Mouse (Mus musculus) right cerebral cortex, postnatal 14 days (tissue): ENCODE results near the gene H2-Ab1.

Source experiments
- DNase-seq: peaks from one replicate; pipeline ENCODE4 v3.0.0; 2022

H2-Ab1 gene

DNA sequence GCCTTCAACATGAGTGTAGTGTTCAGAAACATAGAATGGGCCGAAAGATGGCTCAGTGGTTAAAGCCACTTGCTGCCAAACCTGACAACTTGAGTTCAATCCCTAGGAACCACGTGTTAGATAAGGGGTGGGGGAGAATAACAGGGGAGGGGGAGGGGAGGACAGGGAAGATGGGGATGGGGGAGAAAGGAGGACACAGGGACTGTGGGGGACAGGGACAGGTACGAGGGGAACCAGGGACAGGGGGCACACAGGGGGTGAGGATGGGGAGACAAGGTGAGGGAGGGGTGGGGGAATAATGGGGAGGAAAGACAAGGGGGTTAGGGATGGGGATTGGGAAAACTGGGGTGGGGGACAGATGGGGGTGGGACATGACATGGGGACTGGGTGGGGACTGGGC is 17.1 kb upstream of the H2-Ab1 start:
- DNase-seq, result no peak

DNA sequence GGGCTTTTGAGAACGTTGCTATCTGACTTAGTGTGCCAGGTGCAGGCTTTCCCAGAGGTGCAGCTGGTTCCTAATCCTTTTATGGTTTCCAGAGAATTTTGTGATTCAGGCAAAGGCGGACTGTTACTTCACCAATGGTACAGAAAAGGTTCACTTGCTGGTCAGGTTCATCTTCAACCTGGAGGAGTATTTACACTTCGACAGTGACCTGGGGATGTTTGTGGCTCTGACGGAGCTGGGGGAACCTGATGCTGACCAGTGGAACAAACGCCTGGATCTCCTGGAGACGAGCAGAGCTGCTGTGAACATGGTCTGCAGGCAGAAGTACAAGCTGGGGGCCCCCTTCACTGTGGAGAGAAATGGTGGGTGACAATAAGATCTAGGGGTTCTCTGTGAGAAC is 16.6 kb upstream of the H2-Ab1 start:
- no peak for DNase-seq

DNA sequence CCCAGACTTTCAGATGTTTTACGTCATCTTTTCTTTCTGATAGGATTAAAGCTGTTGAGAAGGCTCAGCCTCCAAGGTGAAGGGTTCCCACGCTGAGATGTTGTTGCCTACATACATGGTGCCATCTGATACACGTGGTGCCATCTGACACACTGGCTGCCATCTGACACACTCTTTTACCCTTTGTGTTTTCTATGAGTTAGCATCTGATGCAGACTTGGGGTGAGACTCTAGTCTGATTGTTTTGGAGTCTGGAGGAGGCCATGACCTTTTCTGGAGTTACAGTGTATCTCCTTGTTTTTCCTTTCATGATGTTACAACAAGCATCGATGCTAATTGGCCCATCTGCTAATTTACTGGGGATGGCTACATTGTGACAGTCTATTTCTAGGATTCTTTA is 12.8 kb upstream of the H2-Ab1 start:
- DNase-seq, result no peak

DNA sequence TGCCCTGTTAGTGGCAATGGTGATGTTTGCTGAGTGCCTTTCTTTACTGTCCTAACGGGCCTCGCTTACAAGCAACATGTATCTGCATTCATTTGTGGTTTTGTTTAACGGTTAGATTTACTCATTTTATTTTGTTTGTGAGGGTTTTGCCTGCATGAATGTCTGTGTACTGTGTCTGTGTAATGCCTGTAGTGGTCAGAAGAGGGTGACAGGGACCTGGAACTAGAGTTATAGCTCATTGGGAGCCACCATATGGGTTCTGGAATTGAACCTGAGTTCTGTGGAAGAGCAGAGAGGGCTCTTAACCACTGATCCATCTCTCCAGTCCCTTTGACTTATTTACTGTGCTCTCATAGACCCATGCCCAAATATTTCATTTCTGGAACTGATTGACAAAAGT is 10.4 kb upstream of the H2-Ab1 start:
- no peak for DNase-seq

DNA sequence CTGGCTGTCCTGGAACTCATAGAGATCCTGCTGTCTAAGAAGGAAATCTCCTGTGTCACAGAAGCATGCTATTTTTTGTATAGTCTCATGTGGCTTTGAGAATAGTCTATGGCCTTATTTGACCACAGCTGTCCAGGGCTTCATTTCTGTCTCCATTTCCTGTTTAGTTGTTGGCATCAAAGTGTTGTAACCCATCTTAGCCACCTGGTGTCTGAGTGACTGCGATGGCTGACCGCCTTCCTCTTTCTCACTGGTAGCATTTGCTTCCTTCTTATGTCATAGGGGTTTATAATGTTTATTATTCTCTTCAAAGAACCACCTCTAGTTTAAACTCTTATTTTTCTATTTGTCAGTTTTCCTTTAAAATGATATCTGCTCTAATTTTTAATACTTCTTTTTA is 8.7 kb upstream of the H2-Ab1 start:
- no peak for DNase-seq

DNA sequence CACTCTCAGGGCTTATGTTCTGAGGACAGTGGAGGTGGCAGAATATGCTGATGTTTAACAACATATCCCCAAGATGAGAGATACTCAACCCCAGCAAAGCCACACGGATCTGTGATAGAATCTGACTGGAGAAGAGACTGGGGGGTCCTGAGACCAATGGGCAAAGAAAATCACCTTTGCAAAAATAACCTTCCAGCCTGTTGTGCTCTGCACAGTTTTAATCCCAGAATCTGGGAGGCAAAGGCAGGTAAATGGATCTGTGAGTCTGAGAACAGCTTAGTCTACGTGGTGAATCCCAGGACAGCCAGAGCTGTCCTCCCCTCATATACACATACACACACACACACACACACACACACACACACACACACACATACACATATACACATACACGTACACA is 8.1 kb upstream of the H2-Ab1 start:
- no peak for DNase-seq

DNA sequence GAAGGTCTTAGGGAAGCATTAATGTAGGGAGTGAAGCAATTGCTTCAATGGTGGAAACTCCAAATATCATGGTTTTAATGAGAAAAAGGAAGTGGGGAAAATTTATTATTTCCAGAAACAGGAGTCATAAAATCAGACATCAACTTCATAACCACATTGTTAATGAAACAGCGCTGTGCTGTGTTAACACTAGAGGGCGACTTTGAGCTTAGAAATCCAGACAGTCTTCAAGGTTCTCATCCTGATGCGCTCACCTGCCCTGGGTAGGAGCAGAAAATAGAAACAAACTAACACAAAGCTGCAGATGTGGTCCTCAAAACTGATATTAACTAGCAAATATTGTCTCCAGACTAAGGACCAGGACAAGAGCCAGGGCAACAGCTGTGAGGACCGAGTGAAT is 7.6 kb upstream of the H2-Ab1 start:
- DNase-seq, result no peak

DNA sequence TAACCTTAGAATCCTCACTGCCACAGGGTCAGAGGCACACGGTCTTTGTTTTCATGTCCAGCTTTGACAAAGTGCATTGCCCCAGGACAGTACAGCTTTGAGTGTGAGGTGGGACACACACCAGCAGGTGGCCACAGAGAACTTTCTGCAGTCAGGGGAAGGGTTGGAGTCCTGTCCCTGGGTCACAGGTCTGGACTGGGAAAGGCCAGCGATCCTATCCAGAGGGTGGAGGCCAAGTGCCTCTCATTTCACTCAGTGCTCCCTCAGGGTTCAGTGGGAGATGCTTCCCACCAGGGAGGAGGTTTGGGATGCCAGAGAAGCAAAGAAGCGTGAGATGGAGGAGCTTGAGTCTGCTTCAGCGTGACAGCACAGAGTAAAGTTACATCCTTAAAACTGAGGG is 5.8 kb upstream of the H2-Ab1 start:
- no peak for DNase-seq

DNA sequence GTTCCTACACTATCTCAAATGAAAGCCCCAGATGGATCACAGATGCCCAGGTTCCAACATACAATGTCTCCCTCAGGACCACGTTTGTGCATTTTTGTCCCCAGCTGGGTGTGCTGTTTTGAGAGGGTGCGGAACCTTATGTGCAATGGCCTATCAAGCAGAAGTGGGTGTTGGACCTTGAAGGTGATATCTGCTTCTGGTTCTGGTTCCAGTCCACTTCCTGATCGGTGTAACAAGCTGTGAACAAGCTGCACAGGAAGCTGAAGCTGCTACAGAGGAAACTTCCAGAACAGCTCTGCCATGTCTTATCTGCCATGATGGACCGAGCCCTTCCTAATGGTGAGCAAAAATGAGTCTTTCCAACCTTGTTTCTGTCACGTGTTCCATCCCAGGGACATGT is 988 bp upstream of the H2-Ab1 start:
- no peak for DNase-seq

DNA sequence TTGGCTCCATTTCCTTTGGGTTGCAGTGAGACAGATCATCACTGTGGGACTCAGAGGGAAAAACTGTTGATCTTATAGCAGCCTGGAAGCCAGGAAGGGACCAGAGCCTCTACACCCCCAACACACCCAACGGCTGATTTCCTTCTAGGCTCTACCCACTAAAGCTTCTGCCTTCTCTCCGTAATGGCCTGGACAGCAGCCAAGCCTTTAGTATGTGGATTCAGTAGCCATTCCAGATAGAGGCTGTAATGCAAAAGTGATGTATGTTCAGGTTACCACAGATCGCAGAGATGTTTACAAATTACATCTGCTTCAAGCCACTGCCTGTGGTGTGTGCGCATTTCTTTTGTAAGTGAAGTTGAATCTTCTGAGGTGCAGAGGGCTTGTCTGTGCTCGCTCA is 3.1 kb downstream of the H2-Ab1 start:
- DNase-seq, result no peak

DNA sequence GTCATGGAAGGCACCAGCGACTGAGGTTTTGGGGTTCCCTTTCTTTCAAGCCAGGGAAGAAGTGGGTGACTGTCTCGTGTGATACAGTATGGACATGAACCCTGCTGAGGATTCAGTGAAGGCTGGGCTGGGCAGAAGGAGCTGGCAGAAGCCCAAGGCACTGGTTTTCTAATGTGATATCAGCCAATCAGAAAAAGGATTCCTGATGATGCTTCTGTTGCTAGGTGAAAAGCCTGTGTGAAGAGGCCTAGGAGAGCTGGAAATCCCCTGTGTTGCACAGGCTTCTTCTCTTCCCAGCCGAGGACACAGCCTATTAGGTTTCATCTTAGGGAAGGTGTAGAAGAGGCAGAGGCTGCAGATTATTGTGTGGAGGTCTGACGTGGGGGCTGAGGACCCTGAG is 4.0 kb downstream of the H2-Ab1 start:
- peak; percentile 74 for DNase-seq

DNA sequence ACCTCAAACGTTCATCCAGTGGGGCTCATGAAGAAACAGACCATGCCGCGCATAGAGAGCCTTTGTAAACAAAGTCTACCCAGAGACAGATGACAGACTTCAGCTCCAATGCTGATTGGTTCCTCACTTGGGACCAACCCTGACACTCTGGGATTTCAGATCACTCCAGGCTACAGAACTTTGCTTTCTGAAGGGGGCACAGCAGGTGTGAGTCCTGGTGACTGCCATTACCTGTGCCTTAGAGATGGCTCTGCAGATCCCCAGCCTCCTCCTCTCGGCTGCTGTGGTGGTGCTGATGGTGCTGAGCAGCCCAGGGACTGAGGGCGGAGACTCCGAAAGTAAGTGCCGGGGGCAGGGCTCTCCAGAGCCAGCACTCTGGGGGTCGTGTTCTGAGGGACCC is 5.6 kb downstream of the H2-Ab1 start:
- DNase-seq, result peak; percentile 40

DNA sequence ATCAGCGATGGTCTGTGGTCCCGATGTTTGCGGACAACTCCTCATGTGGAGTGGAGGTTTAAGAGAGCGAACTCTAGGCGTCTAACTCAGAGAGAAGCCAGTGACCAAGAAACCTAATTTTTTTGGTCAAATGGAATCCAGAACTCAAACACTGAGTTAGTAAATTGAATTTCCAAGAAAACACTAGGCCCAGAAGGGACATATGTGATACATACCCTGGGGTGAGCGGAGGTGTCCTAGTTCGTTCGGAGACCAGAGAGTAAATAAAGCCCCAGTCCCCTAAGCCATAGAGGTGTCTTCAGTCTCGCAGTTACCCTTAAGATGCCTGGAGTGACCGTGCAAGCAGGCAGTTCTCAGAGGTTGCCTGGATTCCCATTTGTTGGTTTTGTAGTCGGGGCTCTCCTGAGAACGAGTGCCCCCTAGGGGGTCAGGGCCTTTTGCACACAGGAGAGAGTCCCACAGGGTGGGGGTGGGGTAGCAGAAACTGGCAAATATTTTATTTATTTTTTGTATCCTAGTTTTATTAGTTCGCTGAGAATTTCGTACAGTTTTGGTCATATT is 6.4 kb downstream of the H2-Ab1 start:
- DNase-seq, result no peak

DNA sequence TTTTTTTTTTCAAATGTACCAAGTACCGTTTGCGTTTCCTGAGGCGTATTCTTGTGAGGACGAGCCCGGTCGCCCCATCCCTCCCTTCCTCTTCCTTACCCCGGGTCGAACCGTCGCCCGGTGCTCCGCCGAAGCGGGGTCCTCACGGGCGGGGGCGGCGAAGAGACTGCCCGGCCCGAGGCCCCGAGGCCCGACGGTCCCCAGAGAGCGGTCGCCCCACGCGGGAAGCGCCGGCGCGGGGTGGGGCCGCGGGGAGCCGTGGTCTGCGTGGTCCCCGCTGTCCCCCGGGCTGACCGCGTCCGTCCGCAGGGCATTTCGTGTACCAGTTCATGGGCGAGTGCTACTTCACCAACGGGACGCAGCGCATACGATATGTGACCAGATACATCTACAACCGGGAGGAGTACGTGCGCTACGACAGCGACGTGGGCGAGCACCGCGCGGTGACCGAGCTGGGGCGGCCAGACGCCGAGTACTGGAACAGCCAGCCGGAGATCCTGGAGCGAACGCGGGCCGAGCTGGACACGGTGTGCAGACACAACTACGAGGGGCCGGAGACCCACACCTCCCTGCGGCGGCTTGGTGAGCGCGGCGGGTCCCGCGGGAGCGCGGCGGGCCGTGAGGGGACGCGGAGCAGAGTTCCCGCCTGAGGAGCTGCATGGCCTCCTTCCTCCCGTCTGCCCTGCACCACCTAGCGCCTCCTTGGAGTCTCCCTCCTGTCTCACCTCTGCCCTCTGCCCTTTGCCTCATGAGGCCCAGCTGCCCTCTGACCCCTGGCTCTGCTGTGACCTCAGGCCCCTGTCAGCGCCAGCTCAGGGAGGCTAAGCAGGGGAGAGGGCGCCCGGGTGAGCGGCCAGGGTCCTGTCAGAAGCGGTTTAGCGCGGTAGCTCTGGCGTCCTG is 7.2 kb downstream of the H2-Ab1 start:
- no peak for DNase-seq

DNA sequence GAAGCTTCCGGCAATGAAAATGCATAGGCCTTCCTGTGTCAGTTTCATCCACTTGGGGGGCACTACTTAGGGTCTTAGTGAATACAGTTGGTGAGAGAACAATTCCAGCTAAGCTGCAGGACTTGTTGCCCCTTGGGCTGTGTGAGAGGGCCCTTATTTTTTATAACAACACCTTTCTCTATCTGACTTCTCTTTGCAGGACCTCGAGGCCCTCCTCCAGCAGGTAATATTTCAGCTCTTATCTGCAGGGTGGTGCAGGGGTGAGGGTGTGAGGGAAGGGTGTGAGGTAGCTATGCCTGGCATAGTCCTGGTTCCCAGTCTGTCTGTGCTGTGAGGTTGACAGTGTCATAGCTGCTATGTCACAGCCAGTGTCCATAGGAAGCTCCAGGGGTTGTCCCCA is 10.8 kb downstream of the H2-Ab1 start:
- no peak for DNase-seq

DNA sequence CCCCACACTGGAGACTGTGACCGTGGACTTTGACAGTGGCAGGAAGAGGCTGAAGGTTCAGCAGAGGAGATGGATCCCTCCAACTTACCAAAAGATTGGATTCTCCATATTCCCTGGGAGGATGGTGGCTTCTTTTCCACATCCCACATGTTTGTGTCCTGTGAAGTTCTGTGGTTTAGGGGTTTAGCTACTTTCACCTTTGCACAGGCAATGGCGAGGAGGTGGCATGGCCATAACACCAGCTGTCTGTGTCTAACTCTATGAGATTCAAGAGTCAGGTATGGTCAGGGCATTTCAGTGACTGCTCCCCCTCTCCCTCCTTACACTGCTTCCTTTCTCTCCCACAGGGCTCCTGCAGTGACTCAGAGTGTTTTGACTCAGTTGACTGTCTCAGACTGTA is 11.3 kb downstream of the H2-Ab1 start:
- DNase-seq, result no peak

DNA sequence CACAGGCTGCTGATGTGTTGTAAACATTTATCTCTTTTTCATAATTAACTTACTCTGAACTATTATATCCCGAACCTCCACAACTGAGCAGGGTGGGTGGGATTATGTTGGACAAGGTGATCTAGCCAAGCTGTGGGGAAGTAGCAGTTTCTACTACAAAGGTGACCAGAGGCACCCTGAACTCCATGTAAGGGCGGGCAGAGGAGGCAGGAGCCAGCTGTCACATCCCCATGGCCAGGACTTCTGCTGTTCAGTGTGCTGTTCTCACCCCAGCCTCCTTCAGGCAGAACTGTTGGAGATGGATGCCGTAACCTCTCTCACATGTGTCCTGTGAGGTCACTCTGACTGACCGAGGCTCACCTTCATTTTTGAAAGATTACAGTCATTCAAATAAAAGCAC is 12.3 kb downstream of the H2-Ab1 start:
- DNase-seq, result no peak

DNA sequence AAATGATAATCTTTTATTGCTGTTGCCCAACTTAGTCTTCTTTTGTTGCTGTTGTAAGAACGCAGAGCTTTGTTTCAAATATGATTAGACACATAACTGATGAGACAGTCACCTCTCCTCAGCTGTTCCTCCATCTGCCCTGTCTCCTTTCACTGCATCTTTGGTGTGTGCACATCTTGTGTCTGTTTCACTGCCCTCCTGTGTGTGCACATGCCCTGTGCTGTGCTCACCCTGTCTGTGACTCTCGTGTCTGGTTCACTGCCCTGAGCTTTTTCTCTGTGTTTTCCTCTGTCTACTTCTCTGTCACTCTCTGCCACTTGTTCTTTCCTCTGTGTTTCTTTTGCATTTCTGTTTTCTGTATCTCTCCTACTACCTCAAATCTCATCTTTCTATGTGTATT is 12.7 kb downstream of the H2-Ab1 start:
- no peak for DNase-seq

DNA sequence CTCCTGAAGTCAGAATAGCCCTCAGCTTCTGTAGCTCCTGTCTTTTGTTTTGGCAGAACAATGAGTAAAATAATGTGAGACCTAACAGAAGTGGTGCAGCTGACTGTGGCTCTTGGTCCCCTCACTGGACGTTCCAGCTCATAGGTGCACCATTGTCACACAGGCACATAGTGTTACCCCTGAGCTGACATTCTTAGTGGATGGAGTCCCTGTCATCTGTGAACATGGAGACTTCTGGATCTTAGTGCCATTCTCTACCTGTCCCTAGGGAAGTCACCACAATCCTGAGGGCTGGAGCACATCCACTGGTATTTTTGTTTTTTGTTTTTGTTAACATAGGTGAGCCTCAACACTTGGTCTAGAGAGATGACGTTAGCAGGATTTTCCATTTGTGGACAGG is 13.5 kb downstream of the H2-Ab1 start:
- no peak for DNase-seq

DNA sequence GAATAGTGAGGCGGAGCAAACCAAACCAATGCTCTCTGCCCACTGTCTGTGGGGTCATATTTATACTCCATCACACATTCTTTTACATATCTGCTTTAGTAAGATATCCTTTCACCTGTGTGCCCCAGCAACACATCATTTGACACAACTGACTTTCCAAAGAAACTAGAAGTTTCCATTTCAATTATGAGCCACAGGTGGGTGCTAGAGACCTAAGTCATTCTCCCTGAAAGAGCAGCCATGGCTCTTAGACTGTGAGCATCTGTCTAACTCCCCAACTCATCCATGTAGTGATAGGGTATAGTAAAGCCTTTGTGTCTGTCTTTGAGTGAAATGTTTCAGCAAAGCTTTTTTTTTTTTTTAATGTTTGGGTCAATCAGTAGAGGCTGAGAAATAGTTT is 14.6 kb downstream of the H2-Ab1 start:
- no peak for DNase-seq

DNA sequence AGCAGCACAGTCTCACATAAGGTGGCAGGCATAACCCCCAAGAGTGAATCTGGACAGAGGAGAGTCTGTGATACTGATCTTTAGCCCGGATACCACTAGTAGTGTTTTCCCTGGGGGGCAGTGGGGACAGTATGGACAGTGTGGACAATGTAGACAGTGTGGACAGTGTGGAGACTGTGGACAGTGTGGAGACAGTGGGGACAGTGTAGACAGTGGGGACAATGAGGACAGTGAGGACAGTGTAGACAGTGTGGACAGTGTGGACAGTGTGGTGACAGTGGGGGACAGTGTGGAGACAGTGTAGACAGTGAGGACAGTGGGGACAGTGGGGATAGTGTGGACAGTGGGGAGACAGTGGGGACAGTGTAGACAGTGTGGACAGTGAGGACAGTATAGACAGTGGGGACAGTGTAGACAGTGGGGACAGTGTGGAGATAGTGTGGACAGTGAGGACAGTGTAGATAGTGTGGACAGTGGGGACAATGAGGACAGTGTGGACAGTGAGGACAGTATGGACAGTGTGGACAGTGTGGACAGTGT is 23.1 kb downstream of the H2-Ab1 start:
- no peak for DNase-seq

DNA sequence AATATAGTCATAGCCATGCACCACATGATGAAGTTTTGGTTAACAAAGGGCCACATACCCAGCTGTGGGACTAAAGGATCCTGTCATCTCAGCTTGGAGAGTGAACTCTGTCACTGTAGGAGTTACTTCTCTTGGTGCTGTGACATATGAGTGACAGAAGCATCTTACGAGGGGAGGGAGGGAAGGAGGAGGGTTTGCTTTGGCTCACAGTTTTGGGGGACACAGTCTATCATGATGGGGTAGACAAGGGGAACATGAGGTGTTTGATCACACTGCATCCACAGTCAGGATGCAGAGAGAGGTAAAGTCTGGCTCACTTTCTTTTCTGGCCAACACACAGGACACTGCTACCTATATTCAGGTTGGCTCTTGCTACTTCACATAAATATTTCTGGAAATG is 24.3 kb downstream of the H2-Ab1 start:
- no peak for DNase-seq

DNA sequence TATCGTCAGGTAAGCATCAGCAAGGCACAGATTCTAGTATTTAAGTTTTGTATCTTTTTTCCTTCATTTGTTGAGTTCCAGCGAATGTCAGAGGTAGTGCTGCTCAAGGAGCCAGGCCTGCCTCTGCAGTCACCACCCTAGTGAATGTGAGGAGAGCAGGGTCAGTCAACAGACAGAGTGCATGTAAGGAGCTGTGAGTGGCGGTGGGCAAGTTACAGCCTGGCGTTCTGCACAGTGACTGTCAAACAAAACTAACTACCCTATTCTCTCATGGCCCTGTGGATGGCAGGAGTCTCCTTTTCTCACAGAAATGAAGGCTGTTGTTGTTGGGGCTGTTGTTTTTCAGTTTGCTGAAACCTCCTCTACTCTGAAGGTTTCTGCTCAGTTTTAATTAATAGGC is 27.9 kb downstream of the H2-Ab1 start:
- DNase-seq, result no peak

DNA sequence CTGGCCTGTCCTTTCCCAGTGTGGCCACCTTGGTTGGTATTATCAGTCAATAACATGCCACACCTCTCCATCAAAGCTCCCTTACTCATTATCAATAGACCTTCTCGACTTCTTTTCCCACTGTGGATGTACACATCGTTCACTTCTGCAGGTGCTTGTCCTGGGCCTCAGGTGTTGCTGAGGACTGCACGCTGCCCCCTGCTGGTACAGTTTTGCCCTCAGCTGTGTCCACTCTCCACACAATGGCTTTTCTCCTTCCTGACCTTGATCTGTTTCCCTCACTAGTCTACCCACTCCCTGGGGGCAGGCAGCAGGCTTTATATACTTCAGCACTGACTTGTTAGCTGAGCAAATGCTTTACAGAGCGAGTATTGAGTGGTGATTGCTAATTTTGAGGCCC is 28.4 kb downstream of the H2-Ab1 start:
- no peak for DNase-seq

DNA sequence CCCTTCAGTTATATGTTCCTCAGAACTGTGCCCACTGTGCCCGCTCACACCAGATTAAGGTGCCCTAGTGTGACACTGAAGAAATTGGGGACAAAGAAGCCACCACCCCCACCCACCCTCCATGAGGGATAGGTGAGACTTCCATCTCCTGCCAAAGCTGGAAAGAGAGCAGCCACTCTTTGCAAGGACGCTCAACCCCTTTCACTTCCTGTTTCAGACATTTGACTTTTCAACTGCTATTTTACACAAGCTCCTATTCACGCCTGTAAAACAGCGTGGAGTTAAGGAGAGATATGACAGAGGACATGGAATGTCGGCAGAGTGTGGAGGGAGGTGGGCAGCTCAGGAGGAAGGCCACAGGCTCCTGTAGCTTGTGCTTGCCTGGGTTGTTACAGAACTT is 29.0 kb downstream of the H2-Ab1 start:
- DNase-seq, result no peak
